Mouse (Mus musculus) heart, postnatal 0 days (tissue): Measurements from ENCODE around the gene Elk3. TPM values are rescaled to one million over a fixed set of nuclear protein-coding genes. Genes with fewer than 3 reads are reported as not detected.

Source experiments
- ATAC-seq: fragments of 200-750 bp; cut with Nextera tagmentation; 2 replicates; pipeline ENCODE4 v1.8.0; 2017; ENCODE audit warnings: low read depth, moderate number of reproducible peaks, moderate library complexity; ENCODE audit not compliant: insufficient read depth
- DNase-seq: peaks from one replicate; pipeline ENCODE4 v3.0.0-alpha.2; 2016; ENCODE audit warnings: low spot score
- H3K27ac ChIP-seq: fragments of 300-500 bp; sonication (generic); 2 replicates; pipeline ENCODE4 v1.5.1; 2014; ENCODE audit warnings: low read depth, mild to moderate bottlenecking
- H3K27me3 ChIP-seq: fragments of 300-500 bp; sonication (generic); 2 replicates; pipeline ENCODE4 v1.6.1; 2014; ENCODE audit warnings: low read length, mixed read lengths; ENCODE audit not compliant: control insufficient read depth, insufficient read depth
- H3K36me3 ChIP-seq: fragments of 300-500 bp; sonication (generic); replicated peaks from 2 replicates; pipeline ENCODE4 v1.6.1; 2014; ENCODE audit warnings: low read length, mixed read lengths; ENCODE audit not compliant: control insufficient read depth, insufficient read depth
- H3K4me1 ChIP-seq: fragments of 300-500 bp; sonication (generic); 2 replicates; pipeline ENCODE4 v1.6.1; 2014; ENCODE audit warnings: antibody characterized with exemption; ENCODE audit not compliant: control insufficient read depth, insufficient read depth
- H3K4me2 ChIP-seq: fragments of 300-500 bp; sonication (generic); 2 replicates; pipeline ENCODE4 v1.6.1; 2014; ENCODE audit warnings: low read depth, mild to moderate bottlenecking, low read length, moderate library complexity
- H3K4me3 ChIP-seq: fragments of 300-500 bp; sonication (generic); 2 replicates; pipeline ENCODE4 v1.5.1; 2014; ENCODE audit warnings: low read depth, low read length
- H3K9ac ChIP-seq: fragments of 300-500 bp; sonication (generic); replicated peaks from 2 replicates; pipeline ENCODE4 v1.6.1; 2014; ENCODE audit warnings: low read depth, low read length, mixed read lengths
- H3K9me3 ChIP-seq: fragments of 300-500 bp; sonication (generic); replicated peaks from 2 replicates; pipeline ENCODE4 v1.6.1; 2016; ENCODE audit warnings: low read length; ENCODE audit not compliant: control insufficient read depth
- CTCF ChIP-seq: IDR thresholded peaks from 2 replicates; pipeline ENCODE4 v1.5.1; 2016; ENCODE audit warnings: antibody characterized with exemption, control low read depth, low read depth
- EP300 ChIP-seq: IDR thresholded peaks from 2 replicates; pipeline ENCODE4 v1.6.1; 2016; ENCODE audit warnings: antibody characterized with exemption, low read depth
- WGBS: fragments of 180-500 bp; shearing (Covaris S2); extraction: QIAGEN DNeasy Blood & Tissue Kit; methylation state at CpG from one replicate; pipeline ENCODE4 v1.1.7; 2014; 5-methylcytosine and 5-hydroxymethylcytosine counted together
- polyA plus RNA-seq: library from polyadenylated mRNA; unstranded; fragments of >200 nt; fragmentation: Nextera tagmentation; extraction: Ambion mirVana; gene quantifications from 2 replicates; pipeline ENCODE4 v1.2.1, GENCODE M21; 2015
- total RNA-seq: library from RNA; depleted of rRNA; stranded (reverse); fragments of >200 nt; gene quantifications from 2 replicates; pipeline ENCODE4 v1.2.3, GENCODE M21; 2014; ENCODE audit warnings: low replicate concordance

Elk3 gene
- total and polyA plus RNA-seq, 2 experiments from 2014 or later: 34.4 to 45.0 TPM

- H3K4me2 ChIP-seq: no peak overlapping the region
- H3K9ac ChIP-seq: no peak overlapping the region
- no peak overlapping the region for H3K4me3 ChIP-seq
- DNase-seq (no peak), ATAC-seq (no peak)
- H3K27me3 ChIP-seq: no peaks in the 10 kb centered on the region
- no peak for TF ChIP-seq CTCF
- no peak for TF ChIP-seq EP300
- peaks cover 20% of the 10 kb centered on the region for H3K4me1 ChIP-seq
- no peaks in the 10 kb centered on the region for H3K9me3 ChIP-seq
- no peak overlapping the region for H3K27ac ChIP-seq
- 90% methylated on average over 6 of the region's 6 CpGs for WGBS
- peaks cover 29% of the 10 kb centered on the region for H3K36me3 ChIP-seq
Observed at GRCm38 (mm10) chr10:93253156-93253555, 57.8 kb downstream of the Elk3 start.

- Histone ChIP-seq H3K4me2 (no peak overlapping the region), H3K36me3 (peaks cover 29% of the 10 kb centered on the region), H3K4me1 (peaks cover 25% of the 10 kb centered on the region), H3K9me3 (no peaks in the 10 kb centered on the region), H3K9ac (no peak overlapping the region), H3K4me3 (no peak overlapping the region), H3K27ac (no peak overlapping the region), H3K27me3 (no peaks in the 10 kb centered on the region)
- DNase-seq (no peak), ATAC-seq (no peak)
- TF ChIP-seq CTCF (no peak), EP300 (no peak)
- 93% methylated on average over 2 of the region's 2 CpGs for WGBS
Observed at GRCm38 (mm10) chr10:93252661-93253060, 58.3 kb downstream of the Elk3 start.

GRCm38 (mm10) chr10:93251426-93251825 is 59.5 kb downstream of the Elk3 start:
- no peak for DNase-seq
- Histone ChIP-seq H3K4me3 (no peak overlapping the region), H3K27ac (peak overlapping the region; percentile 83), H3K4me2 (peak overlapping the region; percentile 16; the same call in 1 of the 2 replicates), H3K9me3 (no peaks in the 10 kb centered on the region), H3K27me3 (no peaks in the 10 kb centered on the region), H3K4me1 (peaks cover 25% of the 10 kb centered on the region), H3K36me3 (peaks cover 23% of the 10 kb centered on the region), H3K9ac (no peak overlapping the region)
- TF ChIP-seq CTCF (no peak), EP300 (no peak)
- no peak for ATAC-seq
- 72% methylated on average over 8 of the region's 8 CpGs for WGBS

GRCm38 (mm10) chr10:93250436-93251317 is 60.3 kb downstream of the Elk3 start:
- peak overlapping the region; percentile 83 for H3K27ac ChIP-seq
- H3K27me3 ChIP-seq: no peaks in the 10 kb centered on the region
- no peak overlapping the region for H3K4me3 ChIP-seq
- no peaks in the 10 kb centered on the region for H3K9me3 ChIP-seq
- DNase-seq (peak; percentile 74), ATAC-seq (peak; percentile 60; the same call in 1 of the 2 replicates)
- peaks cover 22% of the 10 kb centered on the region for H3K36me3 ChIP-seq
- H3K4me2 ChIP-seq: peak overlapping the region; percentile 16
- H3K9ac ChIP-seq: peak overlapping the region; percentile 26; the same call in 1 of the 2 replicates
- WGBS: 38% methylated on average over 24 of the region's 24 CpGs
- H3K4me1 ChIP-seq: peaks cover 25% of the 10 kb centered on the region
- TF ChIP-seq CTCF: no peak
- TF ChIP-seq EP300: no peak

GRCm38 (mm10) chr10:93249901-93250300 is 61.0 kb downstream of the Elk3 start:
- peaks cover 25% of the 10 kb centered on the region for H3K4me1 ChIP-seq
- DNase-seq (no peak), ATAC-seq (no peak)
- H3K36me3 ChIP-seq: peaks cover 22% of the 10 kb centered on the region
- no peaks in the 10 kb centered on the region for H3K27me3 ChIP-seq
- no peaks in the 10 kb centered on the region for H3K9me3 ChIP-seq
- 75% methylated on average over 7 of the region's 7 CpGs for WGBS
- H3K4me2 ChIP-seq: no peak overlapping the region
- peak overlapping the region; percentile 83 for H3K27ac ChIP-seq
- TF ChIP-seq CTCF: no peak
- no peak for TF ChIP-seq EP300
- peak overlapping the region; percentile 26; the same call in 1 of the 2 replicates for H3K9ac ChIP-seq
- no peak overlapping the region for H3K4me3 ChIP-seq
